Mouse (Mus musculus) kidney, postnatal 0 days (tissue): ENCODE data around the gene 1700012B09Rik. TPM values are rescaled to one million over a fixed set of nuclear protein-coding genes. Genes with fewer than 3 reads are reported as not detected.

Source experiments
- ATAC-seq: fragments of 200-750 bp; cut with Nextera tagmentation; replicated peaks from 2 replicates; pipeline ENCODE4 v1.8.0; 2017; ENCODE audit warnings: low read depth, moderate number of reproducible peaks, moderate TSS enrichment, moderate library complexity; ENCODE audit not compliant: low FRiP score
- DNase-seq: peaks from one replicate; pipeline ENCODE4 v3.0.0-alpha.2; 2016; ENCODE audit warnings: low spot score
- H3K27ac ChIP-seq: fragments of 300-500 bp; sonication (generic); 2 replicates; pipeline ENCODE4 v1.5.1; 2014; ENCODE audit warnings: mild to moderate bottlenecking
- H3K27me3 ChIP-seq: fragments of 300-500 bp; sonication (generic); 2 replicates; pipeline ENCODE4 v1.6.1; 2014; ENCODE audit warnings: low read length, mixed read lengths; ENCODE audit not compliant: insufficient read depth
- H3K36me3 ChIP-seq: fragments of 300-500 bp; sonication (generic); 2 replicates; pipeline ENCODE4 v1.6.1; 2014; ENCODE audit warnings: low read length, mixed read lengths; ENCODE audit not compliant: insufficient read depth
- H3K4me1 ChIP-seq: fragments of 300-500 bp; sonication (generic); replicated peaks from 2 replicates; pipeline ENCODE4 v1.6.1; 2014; ENCODE audit warnings: antibody characterized with exemption, low read length, mixed read lengths; ENCODE audit not compliant: insufficient read depth
- H3K4me2 ChIP-seq: fragments of 300-500 bp; sonication (generic); 2 replicates; pipeline ENCODE4 v1.6.1; 2014; ENCODE audit warnings: mild to moderate bottlenecking, low read length, moderate library complexity, mixed read lengths
- H3K4me3 ChIP-seq: fragments of 300-500 bp; sonication (generic); replicated peaks from 2 replicates; pipeline ENCODE4 v1.5.1; 2014; ENCODE audit warnings: low read depth, low read length
- H3K9ac ChIP-seq: fragments of 300-500 bp; sonication (generic); 2 replicates; pipeline ENCODE4 v1.6.1; 2014; ENCODE audit warnings: low read depth, low read length
- H3K9me3 ChIP-seq: fragments of 300-500 bp; sonication (generic); replicated peaks from 2 replicates; pipeline ENCODE4 v1.6.1; 2016; ENCODE audit warnings: low read length, inconsistent platforms, mixed read lengths
- CTCF ChIP-seq: IDR thresholded peaks from 2 replicates; pipeline ENCODE4 v1.5.1; 2016; ENCODE audit warnings: antibody characterized with exemption, low read depth, mild to moderate bottlenecking, moderate library complexity
- WGBS: fragments of 180-500 bp; shearing (Covaris S2); extraction: QIAGEN DNeasy Blood & Tissue Kit; methylation state at CpG from one replicate; pipeline ENCODE4 v1.1.7; 2014; 5-methylcytosine and 5-hydroxymethylcytosine counted together
- polyA plus RNA-seq: library from polyadenylated mRNA; unstranded; fragments of >200 nt; fragmentation: Nextera tagmentation; extraction: Ambion mirVana; gene quantifications from 2 replicates; pipeline ENCODE4 v1.2.1, GENCODE M21; 2015

The 1700012B09Rik gene
- polyA plus RNA-seq, 1 experiment from 2014 or later: not detected

- WGBS: 69% methylated on average over 5 of the region's 5 CpGs
- Histone ChIP-seq H3K9ac (no peak overlapping the region), H3K9me3 (no peaks in the 10 kb centered on the region), H3K4me3 (no peak overlapping the region), H3K27ac (no peak overlapping the region), H3K4me1 (no peaks in the 10 kb centered on the region), H3K27me3 (no peaks in the 10 kb centered on the region), H3K36me3 (no peaks in the 10 kb centered on the region), H3K4me2 (no peak overlapping the region)
- DNase-seq (no peak), ATAC-seq (no peak)
- TF ChIP-seq CTCF: no peak
Measured at GRCm38 (mm10) chr9:14721610-14722009, 49.2 kb downstream of the 1700012B09Rik start.

DNA sequence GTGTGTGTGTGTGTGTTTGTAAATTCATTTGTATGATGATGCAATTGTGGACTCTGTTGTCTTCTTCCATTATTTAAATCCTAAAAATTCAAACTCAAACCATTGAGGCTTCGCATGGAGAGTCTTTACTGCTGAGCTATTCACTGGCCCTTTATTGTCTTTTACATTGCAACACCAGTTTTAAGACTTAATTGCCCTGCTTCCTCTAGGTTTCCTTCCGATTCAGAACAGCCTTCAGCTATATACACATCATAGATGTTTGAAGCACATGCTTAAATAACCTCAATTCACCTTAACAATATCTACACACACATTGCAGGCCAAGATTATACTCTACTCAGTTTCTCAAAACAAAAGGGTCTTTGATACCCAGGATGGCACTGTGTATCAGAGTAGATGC is 50.4 kb downstream of the 1700012B09Rik start:
- no peak for TF ChIP-seq CTCF
- no peak for ATAC-seq
- Histone ChIP-seq H3K4me1 (no peaks in the 10 kb centered on the region), H3K4me2 (no peak overlapping the region), H3K9me3 (no peaks in the 10 kb centered on the region), H3K27ac (no peak overlapping the region), H3K36me3 (no peaks in the 10 kb centered on the region), H3K9ac (no peak overlapping the region), H3K27me3 (no peaks in the 10 kb centered on the region), H3K4me3 (no peak overlapping the region)
- 46% methylated on average over 2 of the region's 2 CpGs for whole genome bisulfite sequencing
- no peak for DNase-seq

- no peaks in the 10 kb centered on the region for H3K4me1 ChIP-seq
- H3K9me3 ChIP-seq: no peaks in the 10 kb centered on the region
- no peaks in the 10 kb centered on the region for H3K36me3 ChIP-seq
- 0 out of 2 replicates have a peak overlapping the region, but pooled peaks have one; percentile 3 for H3K4me2 ChIP-seq
- H3K27ac ChIP-seq: no peak overlapping the region
- no peaks in the 10 kb centered on the region for H3K27me3 ChIP-seq
- no peak overlapping the region for H3K4me3 ChIP-seq
- TF ChIP-seq CTCF: no peak
- H3K9ac ChIP-seq: no peak overlapping the region
- DNase-seq: no peak
- no peak for ATAC-seq
Measured at GRCm38 (mm10) chr9:14718332-14718691, 52.5 kb downstream of the 1700012B09Rik start.

DNA sequence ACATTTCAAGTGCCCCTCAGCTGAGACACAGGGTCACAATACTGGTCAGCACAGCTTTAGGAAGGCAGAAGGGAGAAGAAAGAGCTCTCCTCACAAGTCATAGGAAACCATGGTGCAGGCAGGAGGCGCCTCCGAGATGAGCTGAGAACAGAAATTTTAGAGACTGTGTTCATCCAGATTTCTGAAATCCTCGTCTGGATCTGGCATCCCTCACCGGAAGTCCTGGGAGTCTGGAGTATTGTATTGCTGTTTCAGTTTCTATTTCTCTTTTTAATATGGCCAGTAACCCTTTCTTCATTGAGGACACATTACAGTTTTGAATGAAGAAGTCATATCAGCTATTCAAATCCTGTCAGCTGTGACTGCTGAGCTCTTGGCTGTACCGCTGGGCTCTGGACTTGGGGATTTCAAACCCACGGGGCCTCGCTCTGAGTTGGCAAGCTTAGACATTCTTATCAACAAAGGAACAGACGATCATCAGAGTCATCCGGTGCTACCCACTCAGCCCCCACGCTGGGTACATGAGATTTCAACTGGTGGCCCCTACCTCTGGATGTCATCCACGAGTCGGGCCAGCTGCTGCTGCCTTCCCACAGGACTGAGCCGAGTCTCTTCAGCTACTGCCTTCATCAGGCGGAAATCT is 53.0 kb downstream of the 1700012B09Rik start:
- 0 out of 2 replicates have a peak overlapping the region, but pooled peaks have one; percentile 3 for H3K4me2 ChIP-seq
- no peak for TF ChIP-seq CTCF
- 46% methylated on average over 14 of the region's 14 CpGs for WGBS
- H3K9ac ChIP-seq: no peak overlapping the region
- no peaks in the 10 kb centered on the region for H3K36me3 ChIP-seq
- no peaks in the 10 kb centered on the region for H3K4me1 ChIP-seq
- no peak overlapping the region for H3K27ac ChIP-seq
- no peak for ATAC-seq
- H3K9me3 ChIP-seq: no peaks in the 10 kb centered on the region
- no peak overlapping the region for H3K4me3 ChIP-seq
- DNase-seq: peak; percentile 44
- H3K27me3 ChIP-seq: no peaks in the 10 kb centered on the region

- H3K36me3 ChIP-seq: no peaks in the 10 kb centered on the region
- no peak overlapping the region for H3K4me3 ChIP-seq
- no peak for TF ChIP-seq CTCF
Measured at GRCm38 (mm10) chr9:14715258-14715657, 55.6 kb downstream of the 1700012B09Rik start.

GRCm38 (mm10) chr9:14710910-14711309 is 59.9 kb downstream of the 1700012B09Rik start:
- no peaks in the 10 kb centered on the region for H3K36me3 ChIP-seq
- no peaks in the 10 kb centered on the region for H3K9me3 ChIP-seq
- no peak for DNase-seq
- H3K4me2 ChIP-seq: no peak overlapping the region
- no peak for ATAC-seq
- H3K4me1 ChIP-seq: 0 out of 2 replicates have a peak, but pooled peaks cover under 1% of the 10 kb centered on the region
- H3K9ac ChIP-seq: no peak overlapping the region
- H3K4me3 ChIP-seq: no peak overlapping the region
- no peaks in the 10 kb centered on the region for H3K27me3 ChIP-seq
- WGBS: 92% methylated on average over 3 of the region's 3 CpGs
- H3K27ac ChIP-seq: no peak overlapping the region
- TF ChIP-seq CTCF: no peak

More at GRCm38 (mm10) chr9:14715258-14715657, 55.6 kb downstream of the 1700012B09Rik start:
- Histone ChIP-seq H3K4me1 (no peaks in the 10 kb centered on the region), H3K4me2 (no peak overlapping the region), H3K27me3 (no peaks in the 10 kb centered on the region), H3K9ac (no peak overlapping the region), H3K9me3 (no peaks in the 10 kb centered on the region), H3K27ac (no peak overlapping the region)
- no peak for DNase-seq
- ATAC-seq: no peak
- 82% methylated on average over 15 of the region's 15 CpGs for WGBS

Other genes starting within 250 kb of the 1700012B09Rik start
- gene Amotl1, start 126.0 kb downstream of the 1700012B09Rik start, polyA plus RNA-seq: 12.0 and 12.8 TPM in 2 replicates
- gene Piwil4, start 30.3 kb downstream of the 1700012B09Rik start, polyA plus RNA-seq: 0.08 and 0.11 TPM in 2 replicates
- gene Fut4, start 18.6 kb downstream of the 1700012B09Rik start, polyA plus RNA-seq: 2.9 and 3.2 TPM in 2 replicates
- gene Mre11a, start 13.6 kb upstream of the 1700012B09Rik start, polyA plus RNA-seq: 14.4 and 15.5 TPM in 2 replicates
- gene Ankrd49, start 13.8 kb upstream of the 1700012B09Rik start, polyA plus RNA-seq: 40.1 and 40.7 TPM in 2 replicates
- gene Gpr83, start 89.2 kb upstream of the 1700012B09Rik start, polyA plus RNA-seq: 0.54 and 0.59 TPM in 2 replicates
- 0.19 and 0.20 TPM in 2 replicates for gene Izumo1r, start 132.9 kb upstream of the 1700012B09Rik start, polyA plus RNA-seq